Mouse (Mus musculus) mature B cell (primary cell): ENCODE results near the gene Astn1.

ENCODE experiments used
- in situ Hi-C: fragments of 300-500 bp; cut with MboI; formaldehyde crosslinking; loops from 2 replicates; pipeline ENCODE4 v1.14.3; 2019

The Astn1 gene

GRCm38 (mm10) chr1:158361964-158362291 lies at the start of gene Astn1:
TSS of gene Astn1 (plus strand) at chr1:158362273.
- in situ Hi-C loops: no loop called here

GRCm38 (mm10) chr1:158323325-158323724 lies 38.7 kb upstream of the Astn1 start:
- in situ Hi-C loops: no loop called here

GRCm38 (mm10) chr1:158328126-158328525 lies 33.9 kb upstream of the Astn1 start:
- in situ Hi-C loops: no loop called here

- in situ Hi-C loops: no loop called here
Measured at GRCm38 (mm10) chr1:158328839-158329238, 33.2 kb upstream of the Astn1 start.

- in situ Hi-C loops: no loop called here
Measured at GRCm38 (mm10) chr1:158343243-158343714, 18.8 kb upstream of the Astn1 start.

GRCm38 (mm10) chr1:158353656-158354371 lies 8.3 kb upstream of the Astn1 start:
- in situ Hi-C loops: no loop called here

- in situ Hi-C loops: no loop called here
Measured at GRCm38 (mm10) chr1:158355177-158356050, 6.7 kb upstream of the Astn1 start.

- in situ Hi-C loops: no loop called here
Measured at GRCm38 (mm10) chr1:158356051-158356461, 6.0 kb upstream of the Astn1 start, which contains the start of gene Brinp2. TSS of gene Brinp2 (minus strand) at chr1:158356326.

GRCm38 (mm10) chr1:158362292-158363101 lies 424 bp downstream of the Astn1 start:
- in situ Hi-C loops: no loop called here

- in situ Hi-C loops: no loop called here
Measured at GRCm38 (mm10) chr1:158364461-158364860, 2.4 kb downstream of the Astn1 start.

- in situ Hi-C loops: no loop called here
Measured at GRCm38 (mm10) chr1:158382277-158382676, 20.2 kb downstream of the Astn1 start.

GRCm38 (mm10) chr1:158383210-158383609 lies 21.1 kb downstream of the Astn1 start:
- in situ Hi-C loops: no loop called here

GRCm38 (mm10) chr1:158385311-158385710 lies 23.2 kb downstream of the Astn1 start:
- in situ Hi-C loops: no loop called here

GRCm38 (mm10) chr1:158386781-158387180 lies 24.7 kb downstream of the Astn1 start:
- in situ Hi-C loops: no loop called here

GRCm38 (mm10) chr1:158388995-158389394 lies 26.9 kb downstream of the Astn1 start:
- in situ Hi-C loops: no loop called here

- in situ Hi-C loops: no loop called here
Measured at GRCm38 (mm10) chr1:158390693-158391092, 28.6 kb downstream of the Astn1 start.

- in situ Hi-C loops: no loop called here
Measured at GRCm38 (mm10) chr1:158397058-158397457, 35.0 kb downstream of the Astn1 start.

GRCm38 (mm10) chr1:158400898-158401297 lies 38.8 kb downstream of the Astn1 start:
- in situ Hi-C loops: no loop called here

- in situ Hi-C loops: no loop called here
Measured at GRCm38 (mm10) chr1:158405899-158406769, 44.1 kb downstream of the Astn1 start.

GRCm38 (mm10) chr1:158408124-158408523 lies 46.1 kb downstream of the Astn1 start:
- in situ Hi-C loops: no loop called here

- in situ Hi-C loops: no loop called here
Measured at GRCm38 (mm10) chr1:158411146-158411545, 49.1 kb downstream of the Astn1 start.
